In the genomic region with DNA sequence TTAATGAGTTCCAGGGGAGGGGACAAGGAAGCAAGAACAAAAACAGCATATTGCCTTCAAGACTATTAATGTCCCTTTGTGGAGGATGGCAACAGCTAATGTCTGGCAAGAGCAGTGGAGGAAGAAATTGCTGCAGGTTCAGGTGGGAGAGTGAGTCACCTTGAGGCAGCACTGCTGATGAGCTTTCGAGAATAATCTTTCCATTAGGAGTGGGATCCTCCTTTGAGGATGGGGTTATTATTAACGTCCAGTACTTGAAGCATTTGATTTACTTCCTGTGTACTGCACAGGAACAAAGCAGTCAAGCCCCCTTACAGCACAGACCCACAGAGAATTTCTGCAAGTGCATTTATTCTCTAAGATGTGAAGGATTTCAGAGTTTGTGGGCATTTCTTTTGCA, we compare ENCODE assay signal across 28 mouse cellular contexts.
A peak's percentile ranks its signal among the peaks of the same experiment; 100 is the strongest.
DNase-seq lines count a peak whose midpoint lies in the region; ATAC-seq and TF ChIP-seq lines count a peak whose summit lies in the region.
"Had no signal": no experiment of that assay in that cellular context is flagged by ENCODE, and none has a peak within 500 bp of the region (broad histone marks: within the 10 kb centered on the region; RNA-seq: fewer than 3 reads in every experiment).

No protein-coding gene starts in this region.

- H3K4me2 ChIP-seq in kidney, embryonic 14.5 days (replicated peaks; ENCODE audit: low read depth, low read length): no peak overlapping the region
- no peak overlapping the region for H3K4me2 ChIP-seq in midbrain, postnatal 0 days (ENCODE audit: low read depth, low read length, poor library complexity, severe bottlenecking)
- no peak overlapping the region for H3K4me2 ChIP-seq in midbrain, embryonic 11.5 days
- no peak overlapping the region for H3K4me2 ChIP-seq in neural tube, embryonic 13.5 days
- H3K4me2 ChIP-seq: heart, embryonic 11.5 days; limb, embryonic 12.5 days; liver, embryonic 15.5 days; lung, embryonic 14.5 days; midbrain, embryonic 12.5 days had no signal

- no peak overlapping the region for H3K9ac ChIP-seq in kidney, embryonic 14.5 days (ENCODE audit: low read depth, low read length)
- H3K9ac ChIP-seq in midbrain, postnatal 0 days (replicated peaks; ENCODE audit: low read length, poor library complexity, severe bottlenecking): no peak overlapping the region
- H3K9ac ChIP-seq in midbrain, embryonic 11.5 days (ENCODE audit: low read length): no peak overlapping the region
- no peak overlapping the region for H3K9ac ChIP-seq in neural tube, embryonic 13.5 days
- H3K9ac ChIP-seq: limb, embryonic 12.5 days; liver, embryonic 15.5 days; lung, embryonic 14.5 days; midbrain, embryonic 12.5 days had no signal

- no peaks in the 10 kb centered on the region for H3K27me3 ChIP-seq in kidney, embryonic 14.5 days (ENCODE audit: control insufficient read depth, insufficient read depth, low read length)
- H3K27me3 ChIP-seq in midbrain, postnatal 0 days (ENCODE audit: insufficient read depth, low read length): no peaks in the 10 kb centered on the region
- H3K27me3 ChIP-seq in midbrain, embryonic 11.5 days (ENCODE audit: control insufficient read depth, insufficient read depth, low read length): no peaks in the 10 kb centered on the region
- H3K27me3 ChIP-seq in neural tube, embryonic 13.5 days: no peaks in the 10 kb centered on the region
- H3K27me3 ChIP-seq: limb, embryonic 12.5 days; liver, embryonic 15.5 days; midbrain, embryonic 12.5 days had no signal

- H3K9me3 ChIP-seq in kidney, embryonic 14.5 days (ENCODE audit: control insufficient read depth, low read length): no peaks in the 10 kb centered on the region
- no peaks in the 10 kb centered on the region for H3K9me3 ChIP-seq in midbrain, postnatal 0 days (ENCODE audit: low read length)
- H3K9me3 ChIP-seq in midbrain, embryonic 11.5 days (ENCODE audit: control insufficient read depth, low read length): no peaks in the 10 kb centered on the region
- no peaks in the 10 kb centered on the region for H3K9me3 ChIP-seq in neural tube, embryonic 13.5 days
- H3K9me3 ChIP-seq: limb, embryonic 12.5 days; liver, embryonic 15.5 days; midbrain, embryonic 12.5 days had no signal

- ATAC-seq in kidney, embryonic 14.5 days (ENCODE audit: low FRiP score, low TSS enrichment): peak; percentile 49; the same call in 1 of the 2 replicates
- no peak for ATAC-seq in midbrain, postnatal 0 days (ENCODE audit: low FRiP score)
- ATAC-seq in midbrain, embryonic 11.5 days (ENCODE audit: low FRiP score): no peak
- peak; percentile 50 for ATAC-seq in neural tube, embryonic 13.5 days (ENCODE audit: low read depth)
- ATAC-seq: forebrain, embryonic 16.5 days had no signal

- H3K4me3 ChIP-seq in kidney, embryonic 14.5 days (ENCODE audit: low read length): no peak overlapping the region
- H3K4me3 ChIP-seq in midbrain, postnatal 0 days (ENCODE audit: low read depth, low read length): no peak overlapping the region
- no peak overlapping the region for H3K4me3 ChIP-seq in midbrain, embryonic 11.5 days (ENCODE audit: low read depth, low read length)
- no peak overlapping the region for H3K4me3 ChIP-seq in neural tube, embryonic 13.5 days
- H3K4me3 ChIP-seq: erythroblast, embryonic 14.5 days; gastrocnemius, adult 2 months; layer of hippocampus, adult 2 months; left cerebral cortex, adult 2 months; limb, embryonic 12.5 days; liver, embryonic 15.5 days; midbrain, embryonic 12.5 days had no signal

- H3K4me1 ChIP-seq in kidney, embryonic 14.5 days (ENCODE audit: control insufficient read depth, insufficient read depth, low read length): no peaks in the 10 kb centered on the region
- no peaks in the 10 kb centered on the region for H3K4me1 ChIP-seq in midbrain, postnatal 0 days (ENCODE audit: insufficient read depth, low read length)
- no peaks in the 10 kb centered on the region for H3K4me1 ChIP-seq in midbrain, embryonic 11.5 days (ENCODE audit: control insufficient read depth, insufficient read depth, low read length)
- no peaks in the 10 kb centered on the region for H3K4me1 ChIP-seq in neural tube, embryonic 13.5 days (replicated peaks)
- H3K4me1 ChIP-seq: limb, embryonic 12.5 days; liver, embryonic 15.5 days; midbrain, embryonic 12.5 days had no signal

- 35% methylated on average over 2 of the region's 2 CpGs for WGBS in kidney, embryonic 14.5 days
- whole genome bisulfite sequencing in midbrain, postnatal 0 days: 38% methylated on average over 2 of the region's 2 CpGs
- 70% methylated on average over 2 of the region's 2 CpGs for WGBS in midbrain, embryonic 11.5 days
- 39% methylated on average over 2 of the region's 2 CpGs for WGBS in neural tube, embryonic 13.5 days

- no peaks in the 10 kb centered on the region for H3K36me3 ChIP-seq in kidney, embryonic 14.5 days (ENCODE audit: control insufficient read depth, insufficient read depth, low read length)
- no peaks in the 10 kb centered on the region for H3K36me3 ChIP-seq in midbrain, postnatal 0 days (ENCODE audit: insufficient read depth, low read length)
- H3K36me3 ChIP-seq in midbrain, embryonic 11.5 days (ENCODE audit: control insufficient read depth, insufficient read depth, low read length): no peaks in the 10 kb centered on the region
- no peaks in the 10 kb centered on the region for H3K36me3 ChIP-seq in neural tube, embryonic 13.5 days
- H3K36me3 ChIP-seq: limb, embryonic 12.5 days; liver, embryonic 15.5 days; midbrain, embryonic 12.5 days had no signal

- no peak overlapping the region for H3K27ac ChIP-seq in kidney, embryonic 14.5 days (ENCODE audit: low read depth, low read length)
- no peak overlapping the region for H3K27ac ChIP-seq in midbrain, postnatal 0 days (ENCODE audit: low read depth, low read length)
- H3K27ac ChIP-seq in midbrain, embryonic 11.5 days (ENCODE audit: low read depth, low read length): no peak overlapping the region
- peak overlapping the region; percentile 62 for H3K27ac ChIP-seq in neural tube, embryonic 13.5 days (replicated peaks)
- H3K27ac ChIP-seq: gastrocnemius, adult 2 months; layer of hippocampus, adult 2 months; left cerebral cortex, adult 2 months; limb, embryonic 12.5 days; liver, embryonic 15.5 days; midbrain, embryonic 12.5 days had no signal

- TF ChIP-seq CTCF in midbrain, postnatal 0 days (IDR thresholded peaks at IDR 0.05): no peak

- DNase-seq in kidney, postnatal 36 days: no peak
- peak; percentile 19 for DNase-seq in midbrain, postnatal 0 days (ENCODE audit: low spot score)
- DNase-seq in midbrain, embryonic 11.5 days (ENCODE audit: low spot score, missing footprints): no peak
- no peak for DNase-seq in spleen, postnatal 14 days (ENCODE audit: low spot score in 2 of 2)
- DNase-seq: adrenal gland, postnatal 25 days; B cell, adult 2 months; cerebellum, adult 2 months; cerebellum, postnatal 14 days; gastrocnemius, adult 2 months; gastrocnemius, postnatal 36 days; heart, adult 18-20 months; heart, postnatal 4 days; kidney, adult 2 months; kidney, postnatal 14 days; lung, embryonic 14.5 days; lung, postnatal 14 days; right cerebral cortex, postnatal 4 days; thymus, adult 2 months had no signal

Comparison
In these comparisons a context has a peak if more than half of its experiments do, and no peak if none do; other contexts are left out.
1. ATAC-seq: peak in kidney, embryonic 14.5 days (single experiment) and neural tube, embryonic 13.5 days (single experiment); none in midbrain, postnatal 0 days (single experiment) and midbrain, embryonic 11.5 days (single experiment).